Comparison of ENCODE assay signal across 8 mouse cellular contexts in genomic region chr9:57935683-57936437, GRCm38 (mm10). TPM values are rescaled to one million over a fixed set of nuclear protein-coding genes. Genes with fewer than 3 reads are reported as not detected.
DNase-seq lines count a peak whose midpoint lies in the region; ATAC-seq and TF ChIP-seq lines count a peak whose summit lies in the region.

No protein-coding gene starts in this region.

- H3K36me3 ChIP-seq in intestine, embryonic 14.5 days (ENCODE audit: control insufficient read depth, insufficient read depth, low read length) = no peaks in the 10 kb centered on the region
- no peaks in the 10 kb centered on the region for H3K36me3 ChIP-seq in intestine, embryonic 16.5 days (ENCODE audit: control insufficient read depth, insufficient read depth, low read length)
- no peaks in the 10 kb centered on the region for H3K36me3 ChIP-seq in kidney, adult 2 months (ENCODE audit: control insufficient read depth, insufficient read depth, low read length)
- H3K36me3 ChIP-seq in limb, embryonic 10.5 days = no peaks in the 10 kb centered on the region
- H3K36me3 ChIP-seq in thymus, adult 2 months (ENCODE audit: control insufficient read depth, insufficient read depth, low read length) = no peaks in the 10 kb centered on the region

- no peak for TF ChIP-seq POLR2A in bone marrow macrophage, adult 2 months (IDR thresholded peaks at IDR 0.05; ENCODE audit: borderline replicate concordance, low read depth, low read length)
- TF ChIP-seq POLR2A in kidney, adult 2 months (IDR thresholded peaks at IDR 0.05; ENCODE audit: low read depth, low read length) = no peak
- no peak for TF ChIP-seq POLR2A in thymus, adult 2 months (IDR thresholded peaks at IDR 0.05; ENCODE audit: control insufficient read depth, extremely low read depth, insufficient read depth, low read length, poor library complexity)

- H3K27me3 ChIP-seq in intestine, embryonic 14.5 days (replicated peaks; ENCODE audit: control insufficient read depth, insufficient read depth, low read length) = peaks cover 29% of the 10 kb centered on the region
- H3K27me3 ChIP-seq in intestine, embryonic 16.5 days (replicated peaks; ENCODE audit: control insufficient read depth, insufficient read depth, low read length) = peaks cover 4% of the 10 kb centered on the region
- H3K27me3 ChIP-seq in kidney, adult 2 months (replicated peaks; ENCODE audit: control insufficient read depth, insufficient read depth, low read length) = peaks cover 1% of the 10 kb centered on the region; the same call in 1 of the 2 replicates
- peaks cover 48% of the 10 kb centered on the region for H3K27me3 ChIP-seq in limb, embryonic 10.5 days (ENCODE audit: low read depth, poor library complexity, severe bottlenecking)
- H3K27me3 ChIP-seq in thymus, adult 2 months (ENCODE audit: control insufficient read depth, insufficient read depth, low read length) = no peaks in the 10 kb centered on the region

- H3K4me3 ChIP-seq in intestine, embryonic 14.5 days (ENCODE audit: low read depth, low read length) = no peak overlapping the region
- H3K4me3 ChIP-seq in intestine, embryonic 16.5 days (ENCODE audit: low read length) = no peak overlapping the region
- H3K4me3 ChIP-seq in bone marrow macrophage, adult 2 months (ENCODE audit: insufficient read depth, low read length) = no peak overlapping the region
- no peak overlapping the region for H3K4me3 ChIP-seq in kidney, adult 2 months (ENCODE audit: insufficient read depth, low read depth, low read length)
- H3K4me3 ChIP-seq in limb, embryonic 10.5 days = no peak overlapping the region
- no peak overlapping the region for H3K4me3 ChIP-seq in thymus, adult 2 months (ENCODE audit: control insufficient read depth, insufficient read depth, low read length)

- WGBS in intestine, embryonic 14.5 days = 29% methylated on average over 6 of the region's 6 CpGs
- WGBS in intestine, embryonic 16.5 days = 29% methylated on average over 6 of the region's 6 CpGs
- WGBS in kidney, adult 2 months = 30% methylated on average over 6 of the region's 6 CpGs
- 37% methylated on average over 6 of the region's 6 CpGs for WGBS in limb, embryonic 10.5 days
- 37% methylated on average over 6 of the region's 6 CpGs for WGBS in thymus, adult 2 months

- H3K4me2 ChIP-seq in intestine, embryonic 14.5 days (ENCODE audit: low read length) = no peak overlapping the region
- no peak overlapping the region for H3K4me2 ChIP-seq in intestine, embryonic 16.5 days (ENCODE audit: low read depth, low read length)

- peak; percentile 90 for TF ChIP-seq CTCF in bone marrow macrophage, adult 2 months (IDR thresholded peaks at IDR 0.05; ENCODE audit: low read depth, low read length)
- TF ChIP-seq CTCF in kidney, adult 2 months (conservative IDR thresholded peaks at IDR 0.05; ENCODE audit: insufficient read depth, insufficient read length, low read depth, low read length) = peak; percentile 93
- TF ChIP-seq CTCF in thymus, adult 2 months (IDR thresholded peaks at IDR 0.05; ENCODE audit: borderline replicate concordance, control insufficient read depth, extremely low read depth, insufficient read depth, low read length, poor library complexity) = peak; percentile 47; the same call in 1 of the 2 replicates

- H3K4me1 ChIP-seq in intestine, embryonic 14.5 days (replicated peaks; ENCODE audit: control insufficient read depth, insufficient read depth, low read length) = 0 out of 2 replicates have a peak, but pooled peaks cover 7% of the 10 kb centered on the region
- H3K4me1 ChIP-seq in intestine, embryonic 16.5 days (ENCODE audit: control insufficient read depth, insufficient read depth, low read length) = peaks cover 4% of the 10 kb centered on the region
- H3K4me1 ChIP-seq in bone marrow macrophage, adult 2 months (ENCODE audit: control insufficient read depth, insufficient read depth, low read length) = no peaks in the 10 kb centered on the region
- H3K4me1 ChIP-seq in kidney, adult 2 months (ENCODE audit: control insufficient read depth, insufficient read depth, low read length) = no peaks in the 10 kb centered on the region
- peaks cover 19% of the 10 kb centered on the region for H3K4me1 ChIP-seq in limb, embryonic 10.5 days
- peaks cover 43% of the 10 kb centered on the region for H3K4me1 ChIP-seq in thymus, adult 2 months (replicated peaks; ENCODE audit: control insufficient read depth, insufficient read depth, low read length)

- no peak for ATAC-seq in intestine, embryonic 14.5 days (replicated peaks; ENCODE audit: low FRiP score, low TSS enrichment, low read depth)
- ATAC-seq in intestine, embryonic 16.5 days = no peak

- no peaks in the 10 kb centered on the region for H3K9me3 ChIP-seq in intestine, embryonic 14.5 days (ENCODE audit: control insufficient read depth, low read length)
- H3K9me3 ChIP-seq in intestine, embryonic 16.5 days (ENCODE audit: control insufficient read depth, low read length) = no peaks in the 10 kb centered on the region
- no peaks in the 10 kb centered on the region for H3K9me3 ChIP-seq in limb, embryonic 10.5 days (replicated peaks)

- peak; percentile 92 for DNase-seq in intestine, embryonic 14.5 days (ENCODE audit: low spot score)
- DNase-seq in forelimb bud, embryonic 11.5 days (ENCODE audit: low read depth, low spot score) = peak; percentile 79
- peak; percentile 88 for DNase-seq in kidney, adult 2 months
- peak; percentile 85 for DNase-seq in limb, embryonic 10.5 days (ENCODE audit: low spot score)
- peak; percentile 82 for DNase-seq in ovary, postnatal 14 days (ENCODE audit: low spot score)
- DNase-seq in thymus, adult 2 months = peak; percentile 91

- no peak overlapping the region for H3K27ac ChIP-seq in intestine, embryonic 14.5 days (ENCODE audit: low read depth)
- no peak overlapping the region for H3K27ac ChIP-seq in intestine, embryonic 16.5 days (ENCODE audit: low read length)
- no peak overlapping the region for H3K27ac ChIP-seq in bone marrow macrophage, adult 2 months (ENCODE audit: insufficient read depth, low read depth, low read length)
- no peak overlapping the region for H3K27ac ChIP-seq in kidney, adult 2 months (ENCODE audit: insufficient read depth, low read depth, low read length)
- H3K27ac ChIP-seq in limb, embryonic 10.5 days = no peak overlapping the region
- no peak overlapping the region for H3K27ac ChIP-seq in thymus, adult 2 months (ENCODE audit: control insufficient read depth, insufficient read depth, low read length)

- H3K9ac ChIP-seq in intestine, embryonic 14.5 days (ENCODE audit: low read length) = no peak overlapping the region
- H3K9ac ChIP-seq in intestine, embryonic 16.5 days (ENCODE audit: low read depth, low read length) = no peak overlapping the region

RNA-seq across cellular contexts. Expression of gene Sema7a, which starts 4.1 kb away (rescaled TPM):
- polyA plus RNA-seq in intestine, embryonic 14.5 days (2014; fragmentation: Nextera tagmentation; extraction: Ambion mirVana) = 0.34 and 0.38 TPM in 2 replicates
- polyA plus RNA-seq in intestine, embryonic 16.5 days (2015; fragmentation: Nextera tagmentation; extraction: Ambion mirVana) = 0.54 and 0.72 TPM in 2 replicates
- polyA plus RNA-seq in bone marrow macrophage, adult 2 months (2012; ENCODE audit: insufficient read depth, insufficient read length, missing spikeins) = 0.80 and 1.0 TPM in 2 replicates
- polyA plus RNA-seq in kidney, adult 2 months (2012; rRNA removed) = 9.4 and 9.6 TPM in 2 replicates
- polyA plus RNA-seq in limb, embryonic 10.5 days (2016; fragmentation: Nextera tagmentation; extraction: Ambion mirVana) = 0.20 and 0.26 TPM in 2 replicates
- polyA plus RNA-seq in thymus, adult 2 months (2012; rRNA removed) = 81.6 and 85.6 TPM in 2 replicates

RNA-seq across cellular contexts. Expression of gene Ubl7, which starts 25.1 kb away (rescaled TPM):
- polyA plus RNA-seq in intestine, embryonic 14.5 days (2014; fragmentation: Nextera tagmentation; extraction: Ambion mirVana) = 91.4 and 96.8 TPM in 2 replicates
- 91.3 and 91.6 TPM in 2 replicates for polyA plus RNA-seq in intestine, embryonic 16.5 days (2015; fragmentation: Nextera tagmentation; extraction: Ambion mirVana)
- polyA plus RNA-seq in bone marrow macrophage, adult 2 months (2012; ENCODE audit: insufficient read depth, insufficient read length, missing spikeins) = 73.3 and 80.0 TPM in 2 replicates
- 144 and 150 TPM in 2 replicates for polyA plus RNA-seq in kidney, adult 2 months (2012; rRNA removed)
- polyA plus RNA-seq in limb, embryonic 10.5 days (2016; fragmentation: Nextera tagmentation; extraction: Ambion mirVana) = 123 and 130 TPM in 2 replicates
- 182 and 201 TPM in 2 replicates for polyA plus RNA-seq in thymus, adult 2 months (2012; rRNA removed)
